Mouse (Mus musculus) hindbrain, postnatal 0 days (tissue): ENCODE results near the gene Cdh13. TPM values are rescaled to one million over a fixed set of nuclear protein-coding genes. Genes with fewer than 3 reads are reported as not detected.

Source experiments
- ATAC-seq: fragments of 200-750 bp; cut with Nextera tagmentation; 2 replicates; pipeline ENCODE4 v1.8.0; 2017; ENCODE audit warnings: mild to moderate bottlenecking, moderate TSS enrichment, moderate library complexity
- DNase-seq: peaks from one replicate; pipeline ENCODE4 v3.0.0-alpha.2; 2015; ENCODE audit warnings: low spot score
- H3K27ac ChIP-seq: fragments of 300-500 bp; sonication (generic); 2 replicates; pipeline ENCODE4 v1.5.1; 2014; ENCODE audit warnings: mild to moderate bottlenecking
- H3K27me3 ChIP-seq: fragments of 300-500 bp; sonication (generic); 2 replicates; pipeline ENCODE4 v1.6.1; 2014; ENCODE audit warnings: low read length, mixed read lengths; ENCODE audit not compliant: insufficient read depth
- H3K36me3 ChIP-seq: fragments of 300-500 bp; sonication (generic); 2 replicates; pipeline ENCODE4 v1.6.1; 2014; ENCODE audit warnings: low read length, mixed read lengths; ENCODE audit not compliant: insufficient read depth
- H3K4me1 ChIP-seq: fragments of 300-500 bp; sonication (generic); 2 replicates; pipeline ENCODE4 v1.6.1; 2014; ENCODE audit warnings: antibody characterized with exemption, low read length, mixed read lengths; ENCODE audit not compliant: insufficient read depth
- H3K4me2 ChIP-seq: fragments of 300-500 bp; sonication (generic); 2 replicates; pipeline ENCODE4 v1.6.1; 2014; ENCODE audit warnings: low read depth, mild to moderate bottlenecking, low read length, moderate library complexity, mixed read lengths
- H3K4me3 ChIP-seq: fragments of 300-500 bp; sonication (generic); 2 replicates; pipeline ENCODE4 v1.5.1; 2014; ENCODE audit warnings: low read length
- H3K9ac ChIP-seq: fragments of 300-500 bp; sonication (generic); replicated peaks from 2 replicates; pipeline ENCODE4 v1.6.1; 2014; ENCODE audit warnings: mild to moderate bottlenecking, low read length, moderate library complexity, mixed read lengths
- H3K9me3 ChIP-seq: fragments of 300-500 bp; sonication (generic); 2 replicates; pipeline ENCODE4 v1.6.1; 2016; ENCODE audit warnings: low read length, mixed read lengths
- CTCF ChIP-seq: IDR thresholded peaks from 2 replicates; pipeline ENCODE4 v1.5.1; 2016; ENCODE audit warnings: antibody characterized with exemption, control low read depth, low read depth
- WGBS: fragments of 180-500 bp; shearing (Covaris S2); extraction: QIAGEN DNeasy Blood & Tissue Kit; methylation state at CpG from one replicate; pipeline ENCODE4 v1.1.7; 2014; 5-methylcytosine and 5-hydroxymethylcytosine counted together
- polyA plus RNA-seq: library from polyadenylated mRNA; unstranded; fragments of >200 nt; fragmentation: Nextera tagmentation; extraction: Ambion mirVana; gene quantifications from 2 replicates; pipeline ENCODE4 v1.2.1, GENCODE M21; 2015
- total RNA-seq: library from RNA; depleted of rRNA; stranded (reverse); fragments of >200 nt; gene quantifications from 2 replicates; pipeline ENCODE4 v1.2.3, GENCODE M21; 2014

Gene Cdh13
- total and polyA plus RNA-seq, 2 experiments from 2014 or later = 137 to 141 TPM

DNA sequence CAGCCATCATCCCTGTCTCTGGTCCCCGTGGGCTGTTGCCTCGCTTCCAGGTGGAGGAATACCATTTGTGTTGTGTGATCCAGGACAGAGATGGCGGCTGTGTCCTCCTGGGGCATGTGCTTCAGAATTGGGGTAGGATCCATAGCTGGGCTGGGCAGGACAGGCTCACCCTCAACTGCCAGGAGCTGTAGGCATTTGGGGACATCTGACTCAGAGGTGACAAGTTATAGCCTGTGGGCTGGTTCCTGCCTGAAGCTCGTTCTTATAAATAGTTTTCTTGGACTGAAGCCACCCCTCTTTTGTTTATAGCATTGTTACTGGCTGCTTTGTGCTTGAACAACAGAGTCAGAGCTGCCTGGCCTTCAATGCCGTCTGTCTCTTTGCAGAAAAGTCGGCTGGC is 6.7 kb downstream of the Cdh13 start:
- ATAC-seq (no peak), DNase-seq (no peak)
- no peak overlapping the region for H3K27ac ChIP-seq
- H3K4me3 ChIP-seq = no peak overlapping the region
- peaks cover 18% of the 10 kb centered on the region for H3K4me1 ChIP-seq
- H3K27me3 ChIP-seq = no peaks in the 10 kb centered on the region
- no peak for TF ChIP-seq CTCF
- 52% methylated on average over 6 of the region's 6 CpGs for WGBS
- H3K36me3 ChIP-seq = no peaks in the 10 kb centered on the region
- no peaks in the 10 kb centered on the region for H3K9me3 ChIP-seq
- no peak overlapping the region for H3K4me2 ChIP-seq
- H3K9ac ChIP-seq = no peak overlapping the region

DNA sequence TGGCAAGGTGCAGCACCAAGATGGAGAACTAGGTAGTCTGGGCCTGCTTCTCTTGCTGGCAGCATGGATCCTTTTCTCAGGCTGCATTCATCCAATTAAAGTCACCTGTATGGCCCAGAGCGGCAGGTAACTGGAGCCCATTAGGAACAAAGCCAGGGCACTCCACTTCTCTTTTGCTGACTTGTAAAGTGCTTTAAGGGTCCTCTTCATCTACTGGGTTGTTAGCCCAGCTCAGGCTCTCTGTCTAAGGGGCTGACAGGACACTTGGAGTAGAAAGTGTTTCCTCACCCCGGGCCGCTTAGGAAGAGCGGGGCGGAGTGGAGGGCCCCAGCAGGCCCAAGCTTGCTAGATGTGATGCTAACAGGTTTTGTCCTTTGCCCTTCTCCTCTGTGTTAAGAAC is 12.9 kb downstream of the Cdh13 start:
- no peak overlapping the region for H3K4me2 ChIP-seq
- ATAC-seq (no peak), DNase-seq (no peak)
- H3K27me3 ChIP-seq = no peaks in the 10 kb centered on the region
- no peak overlapping the region for H3K4me3 ChIP-seq
- WGBS = 91% methylated on average over 5 of the region's 5 CpGs
- no peak for TF ChIP-seq CTCF
- no peak overlapping the region for H3K27ac ChIP-seq
- H3K36me3 ChIP-seq = no peaks in the 10 kb centered on the region
- H3K9ac ChIP-seq = no peak overlapping the region
- H3K4me1 ChIP-seq = no peaks in the 10 kb centered on the region
- no peaks in the 10 kb centered on the region for H3K9me3 ChIP-seq

DNA sequence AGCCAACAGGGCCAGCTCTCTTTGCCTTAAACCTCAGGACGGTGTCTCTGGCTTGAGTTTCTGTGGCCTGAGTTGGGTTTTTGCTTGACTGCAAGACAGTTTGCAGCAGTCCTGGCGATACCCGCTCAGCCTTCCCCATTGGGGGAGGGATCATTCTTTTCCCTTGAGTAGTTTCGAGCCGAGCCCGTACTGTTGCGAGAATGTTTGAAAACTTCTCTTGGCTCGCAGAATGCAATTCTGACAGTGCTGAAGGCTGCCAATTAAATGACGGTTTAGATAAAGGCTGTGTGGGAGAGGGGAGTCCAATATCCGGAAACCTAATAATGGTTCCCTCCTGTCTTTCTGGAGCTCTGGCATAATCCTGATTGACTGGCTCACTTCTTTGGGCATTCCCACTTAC is 23.4 kb downstream of the Cdh13 start:
- H3K4me1 ChIP-seq = peaks cover 5% of the 10 kb centered on the region; the same call in 1 of the 2 replicates
- H3K4me3 ChIP-seq = no peak overlapping the region
- no peaks in the 10 kb centered on the region for H3K9me3 ChIP-seq
- H3K36me3 ChIP-seq = no peaks in the 10 kb centered on the region
- DNase-seq (no peak), ATAC-seq (no peak)
- H3K4me2 ChIP-seq = no peak overlapping the region
- no peaks in the 10 kb centered on the region for H3K27me3 ChIP-seq
- TF ChIP-seq CTCF = no peak
- WGBS = 51% methylated on average over 10 of the region's 10 CpGs
- H3K27ac ChIP-seq = no peak overlapping the region
- H3K9ac ChIP-seq = no peak overlapping the region

DNA sequence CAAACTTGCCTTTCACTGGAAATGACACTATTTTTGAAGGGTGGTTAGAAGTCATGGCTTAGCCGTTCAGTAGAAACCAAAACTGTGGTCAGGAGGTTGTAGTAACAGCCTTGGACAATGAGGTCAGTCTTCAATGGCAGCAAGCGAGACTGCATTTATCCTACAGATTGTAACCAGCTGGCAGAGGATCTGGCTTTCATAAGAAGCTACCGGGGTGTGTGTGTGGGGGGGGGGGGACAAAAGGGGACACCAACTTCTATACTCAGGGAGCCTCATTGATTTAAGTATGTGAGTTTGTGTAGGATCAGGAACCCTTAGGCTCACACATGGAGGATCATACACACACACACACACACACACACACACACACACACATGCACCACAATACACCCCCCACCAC is 25.6 kb downstream of the Cdh13 start:
- Histone ChIP-seq H3K4me3 (no peak overlapping the region), H3K27me3 (no peaks in the 10 kb centered on the region), H3K9me3 (no peaks in the 10 kb centered on the region), H3K4me2 (no peak overlapping the region), H3K9ac (no peak overlapping the region), H3K4me1 (peaks cover 5% of the 10 kb centered on the region; the same call in 1 of the 2 replicates), H3K36me3 (no peaks in the 10 kb centered on the region), H3K27ac (no peak overlapping the region)
- no peak for ATAC-seq
- TF ChIP-seq CTCF = no peak
- WGBS = 42% methylated on average over 3 of the region's 3 CpGs
- no peak for DNase-seq

DNA sequence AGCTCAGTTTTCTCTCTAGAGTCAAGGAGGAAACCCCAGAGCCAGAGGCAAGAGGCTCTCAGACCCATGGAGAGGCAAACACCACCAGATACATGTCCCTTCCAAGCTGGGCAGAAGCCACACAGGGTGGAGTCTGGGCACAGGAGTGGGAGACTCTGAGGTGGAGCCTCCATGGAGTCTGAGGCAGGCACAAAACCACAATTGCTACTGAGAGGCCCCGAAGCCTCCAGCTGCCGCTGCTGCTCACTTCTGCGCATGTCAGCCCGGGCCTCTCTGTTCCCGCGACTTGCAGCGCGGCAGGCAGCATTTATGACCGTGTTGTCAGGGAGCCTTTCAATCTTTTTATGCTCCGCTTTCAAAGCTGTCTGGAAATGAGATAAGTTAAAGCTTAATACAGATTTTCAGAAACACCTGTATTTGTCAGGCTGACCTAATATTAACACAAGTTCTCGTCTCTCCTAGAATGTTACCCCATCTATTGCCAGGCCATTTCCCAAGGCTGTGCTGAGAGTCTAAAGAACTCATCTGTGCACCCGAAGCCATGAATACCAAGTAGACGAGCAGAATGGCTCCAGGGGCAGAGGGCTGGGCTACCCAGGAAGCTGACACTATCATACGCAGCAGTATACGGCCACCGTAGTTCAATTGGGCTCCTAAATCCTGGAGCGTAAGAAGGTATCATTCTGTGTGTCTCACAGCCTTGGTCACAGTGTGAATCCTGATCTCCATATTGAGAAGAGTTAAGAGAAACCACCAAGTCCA is 30.1 kb downstream of the Cdh13 start:
- Histone ChIP-seq H3K4me2 (no peak overlapping the region), H3K9me3 (no peaks in the 10 kb centered on the region), H3K27me3 (no peaks in the 10 kb centered on the region), H3K36me3 (no peaks in the 10 kb centered on the region), H3K9ac (no peak overlapping the region), H3K4me3 (no peak overlapping the region), H3K27ac (peak overlapping the region; percentile 34; the same call in 1 of the 2 replicates), H3K4me1 (peaks cover 2% of the 10 kb centered on the region; the same call in 1 of the 2 replicates)
- DNase-seq (peak; percentile 67), ATAC-seq (peak; percentile 64)
- TF ChIP-seq CTCF = no peak
- WGBS = 57% methylated on average over 17 of the region's 17 CpGs

DNA sequence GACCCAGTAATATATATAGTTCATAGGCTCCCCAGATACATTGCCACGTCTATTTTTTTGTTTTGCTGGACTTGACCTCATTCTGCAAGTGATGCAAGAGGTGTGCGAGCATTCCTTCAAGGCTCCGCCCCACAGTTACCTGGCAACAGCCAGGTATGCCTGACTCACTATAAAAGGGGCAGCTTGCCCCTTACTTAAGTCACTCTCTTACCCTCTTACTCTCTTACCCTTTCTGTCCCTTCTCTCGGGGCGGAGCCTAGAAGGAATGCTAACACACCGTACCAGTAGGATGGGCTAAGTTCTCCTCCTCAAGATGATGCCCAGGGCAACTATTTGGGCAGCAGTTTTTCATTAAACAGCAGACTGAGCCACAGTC is 30.6 kb downstream of the Cdh13 start:
- Histone ChIP-seq H3K36me3 (no peaks in the 10 kb centered on the region), H3K4me1 (no peaks in the 10 kb centered on the region)
- no peak for DNase-seq

DNA sequence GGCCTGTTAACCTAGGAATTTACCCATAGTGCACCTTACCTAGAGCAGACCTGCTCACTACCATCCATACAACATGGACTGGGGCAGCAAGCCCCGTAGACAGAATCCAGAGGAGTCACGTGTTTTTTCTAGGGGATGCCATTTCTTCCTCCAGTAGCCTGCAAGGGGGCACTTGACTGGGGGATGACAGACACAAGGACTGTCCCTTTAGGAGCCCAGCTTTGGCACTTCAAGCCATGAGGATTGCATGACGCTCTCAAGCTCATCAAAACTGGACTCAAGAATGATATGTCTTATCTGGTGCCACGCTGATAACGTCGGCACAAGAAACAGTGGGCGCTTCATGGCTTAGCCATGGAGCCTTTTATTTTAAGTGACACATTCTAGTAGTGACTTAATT is 31.4 kb downstream of the Cdh13 start:
- Histone ChIP-seq H3K27ac (no peak overlapping the region), H3K4me1 (no peaks in the 10 kb centered on the region), H3K4me2 (no peak overlapping the region), H3K9me3 (no peaks in the 10 kb centered on the region), H3K9ac (no peak overlapping the region), H3K4me3 (no peak overlapping the region), H3K27me3 (no peaks in the 10 kb centered on the region), H3K36me3 (no peaks in the 10 kb centered on the region)
- DNase-seq = no peak
- WGBS = 88% methylated on average over 7 of the region's 7 CpGs
- no peak for TF ChIP-seq CTCF
- ATAC-seq = no peak

More for the DNA sequence above, 30.6 kb downstream of the Cdh13 start:
- Histone ChIP-seq H3K4me3 (no peak overlapping the region), H3K4me2 (no peak overlapping the region), H3K9ac (no peak overlapping the region), H3K27me3 (no peaks in the 10 kb centered on the region), H3K27ac (no peak overlapping the region), H3K9me3 (no peaks in the 10 kb centered on the region)
- no peak for ATAC-seq
- TF ChIP-seq CTCF = no peak
- 83% methylated on average over 6 of the region's 6 CpGs for WGBS
